Mouse (Mus musculus): ENCODE data around the gene Slfn2.

- TF ChIP-seq TAL1 (IDR thresholded peaks at IDR 0.05; ENCODE audit: low read length), result no peak
- no peak for TF ChIP-seq GATA1 (IDR thresholded peaks at IDR 0.05; ENCODE audit: low read length)
These were observed 7.0 kb upstream of the Slfn2 start for GRCm38 (mm10) chr11:83057863-83058262.
